Mouse (Mus musculus) limb, embryonic 11.5 days (tissue): ENCODE data around the gene Ralgds. TPM values are rescaled to one million over a fixed set of nuclear protein-coding genes. Genes with fewer than 3 reads are reported as not detected.

Source experiments
- ATAC-seq: fragments of 200-750 bp; cut with Nextera tagmentation; 2 replicates; pipeline ENCODE4 v1.8.0; 2017; ENCODE audit warnings: low read depth; ENCODE audit not compliant: insufficient number of reproducible peaks, low FRiP score, low TSS enrichment
- DNase-seq: peaks from one replicate; pipeline ENCODE4 v3.0.0-alpha.2; 2015; ENCODE audit warnings: low spot score
- H3K27ac ChIP-seq: fragments of 300-500 bp; sonication (generic); replicated peaks from 2 replicates; pipeline ENCODE4 v1.5.1; 2014; ENCODE audit warnings: low read depth, mild to moderate bottlenecking, low read length
- H3K27me3 ChIP-seq: fragments of 300-500 bp; sonication (generic); 2 replicates; pipeline ENCODE4 v1.6.1; 2014; ENCODE audit warnings: mild to moderate bottlenecking, low read length, mixed read lengths; ENCODE audit not compliant: control insufficient read depth, insufficient read depth
- H3K36me3 ChIP-seq: fragments of 300-500 bp; sonication (generic); 2 replicates; pipeline ENCODE4 v1.6.1; 2014; ENCODE audit warnings: mild to moderate bottlenecking, low read length, moderate library complexity, mixed read lengths; ENCODE audit not compliant: control insufficient read depth, insufficient read depth
- H3K4me1 ChIP-seq: fragments of 300-500 bp; sonication (generic); 2 replicates; pipeline ENCODE4 v1.6.1; 2014; ENCODE audit warnings: low read length, mixed read lengths; ENCODE audit not compliant: control insufficient read depth, insufficient read depth
- H3K4me2 ChIP-seq: fragments of 300-500 bp; sonication (generic); 2 replicates; pipeline ENCODE4 v1.6.1; 2014; ENCODE audit warnings: low read depth, mild to moderate bottlenecking, moderate library complexity; ENCODE audit not compliant: severe bottlenecking
- H3K4me3 ChIP-seq: fragments of 300-500 bp; sonication (generic); 2 replicates; pipeline ENCODE4 v1.5.1; 2014; ENCODE audit warnings: low read depth, low read length
- H3K9ac ChIP-seq: fragments of 300-500 bp; sonication (generic); 2 replicates; pipeline ENCODE4 v1.6.1; 2014; ENCODE audit warnings: mild to moderate bottlenecking, low read length
- H3K9me3 ChIP-seq: fragments of 300-500 bp; sonication (generic); 2 replicates; pipeline ENCODE4 v1.6.1; 2016; ENCODE audit warnings: low read length; ENCODE audit not compliant: control insufficient read depth
- WGBS: fragments of 180-500 bp; shearing (Covaris S2); extraction: QIAGEN DNeasy Blood & Tissue Kit; methylation state at CpG from one replicate; pipeline ENCODE4 v1.1.7; 2014; 5-methylcytosine and 5-hydroxymethylcytosine counted together
- polyA plus RNA-seq: library from polyadenylated mRNA; unstranded; fragments of >200 nt; fragmentation: Nextera tagmentation; extraction: Ambion mirVana; gene quantifications from 2 replicates; pipeline ENCODE4 v1.2.1, GENCODE M21; 2014

Ralgds gene
- polyA plus RNA-seq, 1 experiment from 2014 or later = 37.3 TPM

GRCm38 (mm10) chr2:28569903-28570302, 57.0 kb downstream of the Ralgds start:
- Histone ChIP-seq H3K36me3 (peaks cover 41% of the 10 kb centered on the region), H3K27ac (peak overlapping the region; percentile 75), H3K4me1 (peaks cover 9% of the 10 kb centered on the region; the same call in 1 of the 2 replicates), H3K9ac (no peak overlapping the region), H3K27me3 (no peaks in the 10 kb centered on the region), H3K4me2 (no peak overlapping the region), H3K9me3 (no peaks in the 10 kb centered on the region), H3K4me3 (no peak overlapping the region)
- DNase-seq = peak; percentile 78
- 10% methylated on average over 2 of the region's 3 CpGs for WGBS
- peak; percentile 61 for ATAC-seq

DNA sequence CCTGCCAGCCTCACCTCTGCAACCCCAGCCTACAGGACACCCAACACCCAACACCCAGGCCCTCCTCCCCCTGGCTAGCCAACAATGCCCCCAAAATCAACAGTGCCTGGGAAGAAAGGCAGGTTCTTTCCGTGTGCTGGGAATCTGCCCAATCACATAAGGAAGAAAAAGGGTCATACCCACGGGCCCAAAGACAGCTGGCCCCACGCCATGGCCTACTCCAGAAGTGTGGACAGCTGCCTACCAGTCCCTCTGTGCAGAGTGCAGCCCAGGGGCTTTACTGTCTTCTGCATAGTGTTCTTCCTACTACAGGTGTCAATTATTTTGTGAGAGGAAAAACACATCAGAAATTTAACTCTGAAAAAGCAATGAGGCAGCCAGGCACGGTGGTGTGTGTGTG, 62.4 kb downstream of the Ralgds start:
- peaks cover 42% of the 10 kb centered on the region for H3K36me3 ChIP-seq
- H3K4me2 ChIP-seq = no peak overlapping the region
- peaks cover 2% of the 10 kb centered on the region; the same call in 1 of the 2 replicates for H3K4me1 ChIP-seq
- H3K4me3 ChIP-seq = no peak overlapping the region
- DNase-seq = no peak
- H3K27ac ChIP-seq = no peak overlapping the region
- WGBS = 85% methylated on average over 4 of the region's 4 CpGs
- no peaks in the 10 kb centered on the region for H3K27me3 ChIP-seq
- no peak overlapping the region for H3K9ac ChIP-seq
- H3K9me3 ChIP-seq = no peaks in the 10 kb centered on the region
- no peak for ATAC-seq

GRCm38 (mm10) chr2:28576815-28577214, 63.9 kb downstream of the Ralgds start:
- H3K36me3 ChIP-seq = peaks cover 39% of the 10 kb centered on the region
- no peaks in the 10 kb centered on the region for H3K27me3 ChIP-seq
- no peak overlapping the region for H3K9ac ChIP-seq
- 97% methylated on average over 3 of the region's 3 CpGs for WGBS
- ATAC-seq (no peak), DNase-seq (no peak)
- H3K9me3 ChIP-seq = no peaks in the 10 kb centered on the region
- no peak overlapping the region for H3K4me3 ChIP-seq
- H3K4me2 ChIP-seq = no peak overlapping the region
- H3K27ac ChIP-seq = no peak overlapping the region
- H3K4me1 ChIP-seq = peaks cover under 1% of the 10 kb centered on the region; the same call in 1 of the 2 replicates

DNA sequence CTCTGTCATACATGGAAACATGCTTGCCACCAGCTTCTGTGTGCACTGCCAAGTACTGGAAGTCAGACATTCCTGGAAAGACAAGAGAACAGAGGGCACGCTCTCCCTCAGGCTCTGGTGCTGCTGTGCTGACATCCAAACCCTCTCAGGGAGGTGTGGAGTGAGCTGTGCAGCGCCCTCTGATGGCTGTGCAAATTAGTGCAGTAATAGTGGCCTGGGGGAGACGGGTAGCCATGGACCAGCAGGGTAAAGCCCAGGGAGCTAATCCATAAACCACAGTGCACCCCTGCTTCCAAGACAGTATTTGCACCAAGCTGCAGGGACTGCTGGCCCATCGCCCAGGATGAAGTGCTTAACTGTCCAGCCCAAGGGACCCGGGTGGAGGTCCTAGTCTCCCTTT, 65.1 kb downstream of the Ralgds start:
- no peak overlapping the region for H3K27ac ChIP-seq
- whole genome bisulfite sequencing = 79% methylated on average over 5 of the region's 5 CpGs
- no peak overlapping the region for H3K4me2 ChIP-seq
- peaks cover 3% of the 10 kb centered on the region; the same call in 1 of the 2 replicates for H3K4me1 ChIP-seq
- H3K36me3 ChIP-seq = peaks cover 29% of the 10 kb centered on the region
- H3K9ac ChIP-seq = no peak overlapping the region
- H3K9me3 ChIP-seq = no peaks in the 10 kb centered on the region
- no peak overlapping the region for H3K4me3 ChIP-seq
- DNase-seq = peak; percentile 47
- no peak for ATAC-seq
- no peaks in the 10 kb centered on the region for H3K27me3 ChIP-seq

DNA sequence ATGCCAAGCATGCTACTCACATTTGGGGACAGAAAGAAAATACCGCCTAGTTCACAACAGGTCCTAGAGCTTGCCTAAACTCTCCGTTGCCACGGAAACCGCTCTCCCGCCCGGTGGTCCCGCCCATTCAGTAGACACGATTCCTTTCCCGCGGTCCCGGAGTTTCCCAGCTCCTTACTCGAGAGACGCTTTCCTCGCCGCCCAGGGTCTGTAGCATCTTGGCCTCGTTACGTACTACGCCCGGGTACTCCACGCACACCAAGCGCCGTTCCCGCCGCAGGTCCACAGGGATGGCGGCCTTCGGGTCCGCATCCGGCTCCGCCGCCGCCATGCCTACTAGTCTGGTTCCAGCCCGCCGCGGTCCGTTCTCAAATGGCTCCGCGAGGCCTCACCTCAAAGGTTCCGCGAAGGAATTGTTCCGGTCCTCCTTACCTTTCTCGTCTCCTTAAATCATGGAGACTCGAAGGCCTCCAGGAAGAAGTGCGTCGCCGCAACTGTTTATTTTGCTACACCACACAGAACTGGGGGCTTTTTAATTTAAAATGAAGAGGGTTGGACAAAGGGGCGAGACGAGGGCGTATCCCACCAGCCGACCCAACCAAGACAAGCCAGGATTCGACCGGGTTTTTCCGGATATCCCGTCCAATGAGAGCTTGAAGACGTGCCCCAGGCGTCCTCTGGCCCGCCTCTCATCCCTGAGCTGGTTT, 69.9 kb downstream of the Ralgds start:
- WGBS = under 1% methylated on average over 56 of the region's 56 CpGs

DNA sequence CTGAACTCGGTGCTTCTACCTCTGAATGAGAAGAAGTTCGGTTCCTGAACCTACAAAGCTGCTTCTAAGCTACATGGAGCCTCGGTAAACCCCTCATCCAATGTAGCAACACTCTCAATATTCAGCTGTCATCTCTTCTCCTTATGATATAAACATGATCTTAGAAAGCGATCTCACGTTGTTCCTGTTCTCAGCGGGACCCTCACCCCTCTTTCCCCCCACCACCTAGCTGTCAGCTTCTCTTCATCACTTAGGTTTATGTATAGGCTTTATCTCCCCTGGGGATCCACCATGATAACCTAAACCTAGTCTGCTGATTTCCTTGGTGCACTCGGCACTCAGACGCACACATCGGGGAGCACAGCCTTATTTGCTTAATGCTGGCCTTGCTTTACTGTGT, 70.7 kb downstream of the Ralgds start, which contains the start of gene Gtf3c5:
Gtf3c5 (minus strand) TSS at position 101 of the 400 bp plus-strand sequence.
- H3K27me3 ChIP-seq = no peaks in the 10 kb centered on the region
- peaks cover 3% of the 10 kb centered on the region; the same call in 1 of the 2 replicates for H3K4me1 ChIP-seq
- H3K4me2 ChIP-seq = peak within 1 kb of the TSS; percentile 53
- H3K9me3 ChIP-seq = no peaks in the 10 kb centered on the region
- H3K4me3 ChIP-seq = peak within 1 kb of the TSS; percentile 81
- DNase-seq = no peak
- WGBS = 75% methylated on average over 9 of the region's 9 CpGs
- H3K36me3 ChIP-seq = no peaks in the 10 kb centered on the region
- peak within 1 kb of the TSS; percentile 73 for H3K27ac ChIP-seq
- ATAC-seq = no peak
- peak within 1 kb of the TSS; percentile 82 for H3K9ac ChIP-seq

More for the DNA sequence above, 69.9 kb downstream of the Ralgds start:
- Histone ChIP-seq H3K4me3 (peak overlapping the region; percentile 81), H3K27me3 (no peaks in the 10 kb centered on the region), H3K27ac (peak overlapping the region; percentile 73), H3K4me1 (peaks cover 3% of the 10 kb centered on the region; the same call in 1 of the 2 replicates), H3K9me3 (no peaks in the 10 kb centered on the region), H3K36me3 (peaks cover 5% of the 10 kb centered on the region; the same call in 1 of the 2 replicates), H3K4me2 (peak overlapping the region; percentile 53), H3K9ac (peak overlapping the region; percentile 82)
- DNase-seq = peak; percentile 94
- ATAC-seq = peak; percentile 77

DNA sequence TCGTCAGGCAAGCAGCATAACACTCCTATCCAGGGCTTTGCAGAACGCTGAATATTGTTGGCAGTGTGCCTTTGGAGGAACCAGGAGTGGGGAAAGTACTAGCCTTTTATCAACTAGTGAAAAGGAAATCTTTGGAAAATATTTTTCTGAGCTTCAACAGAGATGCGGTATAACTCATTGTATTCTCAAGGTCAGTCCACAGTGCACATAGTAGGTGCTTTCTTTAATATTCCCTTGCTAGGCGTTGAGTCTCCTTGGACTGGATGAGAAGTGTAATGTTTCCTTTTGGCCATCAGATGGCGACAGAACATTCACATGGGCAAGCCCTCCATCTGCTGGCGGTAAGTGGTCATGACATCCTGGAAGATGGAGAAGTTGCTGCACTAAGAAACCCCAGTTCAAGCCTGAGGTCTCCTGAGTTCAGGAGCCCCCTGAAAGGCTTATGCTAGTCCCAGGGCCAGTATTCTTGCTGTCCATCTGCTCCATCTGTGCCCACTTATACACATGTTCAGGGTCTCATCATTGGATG, 72.2 kb downstream of the Ralgds start:
- Histone ChIP-seq H3K27me3 (no peaks in the 10 kb centered on the region), H3K9me3 (no peaks in the 10 kb centered on the region), H3K27ac (no peak overlapping the region), H3K9ac (no peak overlapping the region), H3K4me1 (peaks cover 3% of the 10 kb centered on the region; the same call in 1 of the 2 replicates), H3K4me2 (no peak overlapping the region), H3K4me3 (no peak overlapping the region), H3K36me3 (no peaks in the 10 kb centered on the region)
- no peak for ATAC-seq
- 21% methylated on average over 6 of the region's 6 CpGs for whole genome bisulfite sequencing
- peak; percentile 84 for DNase-seq

DNA sequence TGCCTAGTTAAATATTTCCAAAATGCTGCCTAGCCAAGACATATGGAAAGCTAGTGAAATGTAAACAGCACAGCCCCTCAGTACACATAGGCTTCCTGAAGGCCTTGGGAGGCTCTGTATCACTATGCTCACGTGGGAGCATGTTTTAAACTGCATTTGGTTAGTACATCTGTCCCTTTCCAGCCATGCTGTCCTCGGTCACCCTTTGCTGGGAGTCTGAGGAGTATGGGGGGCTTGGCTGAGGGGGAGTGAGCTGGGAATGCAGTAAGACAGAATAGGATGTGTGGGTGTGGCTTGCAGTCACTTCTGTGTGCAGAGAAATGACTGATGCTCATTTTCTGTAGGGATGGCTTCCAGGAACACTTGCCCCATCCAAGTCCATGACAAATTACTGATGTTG, 72.8 kb downstream of the Ralgds start:
- 52% methylated on average over 2 of the region's 2 CpGs for WGBS
- H3K4me1 ChIP-seq = peaks cover 3% of the 10 kb centered on the region; the same call in 1 of the 2 replicates
- H3K36me3 ChIP-seq = no peaks in the 10 kb centered on the region
- H3K27me3 ChIP-seq = no peaks in the 10 kb centered on the region
- DNase-seq (no peak), ATAC-seq (no peak)
- H3K4me2 ChIP-seq = no peak overlapping the region
- no peaks in the 10 kb centered on the region for H3K9me3 ChIP-seq
- H3K4me3 ChIP-seq = no peak overlapping the region
- no peak overlapping the region for H3K9ac ChIP-seq
- H3K27ac ChIP-seq = no peak overlapping the region
